Mouse (Mus musculus) liver, embryonic 12.5 days (tissue): ENCODE data around the gene Ppp1r9a. TPM values are rescaled to one million over a fixed set of nuclear protein-coding genes. Genes with fewer than 3 reads are reported as not detected.

Experiments
- ATAC-seq: fragments of 200-750 bp; cut with Nextera tagmentation; 2 replicates; pipeline ENCODE4 v1.8.0; 2017; ENCODE audit warnings: moderate number of reproducible peaks, mild to moderate bottlenecking, moderate library complexity
- H3K27ac ChIP-seq: fragments of 300-500 bp; sonication (generic); 2 replicates; pipeline ENCODE4 v1.5.1; 2016; ENCODE audit warnings: mild to moderate bottlenecking
- H3K27me3 ChIP-seq: fragments of 300-500 bp; sonication (generic); replicated peaks from 2 replicates; pipeline ENCODE4 v1.6.1; 2016; ENCODE audit warnings: mild to moderate bottlenecking, moderate library complexity
- H3K36me3 ChIP-seq: fragments of 300-500 bp; sonication (generic); 2 replicates; pipeline ENCODE4 v1.6.1; 2016; ENCODE audit warnings: mild to moderate bottlenecking, moderate library complexity
- H3K4me1 ChIP-seq: fragments of 300-500 bp; sonication (generic); 2 replicates; pipeline ENCODE4 v1.6.1; 2016
- H3K4me2 ChIP-seq: fragments of 300-500 bp; sonication (generic); 2 replicates; pipeline ENCODE4 v1.6.1; 2016; ENCODE audit warnings: mild to moderate bottlenecking, moderate library complexity
- H3K4me3 ChIP-seq: fragments of 300-500 bp; sonication (generic); 2 replicates; pipeline ENCODE4 v1.5.1; 2016; ENCODE audit warnings: mild to moderate bottlenecking, moderate library complexity
- H3K9ac ChIP-seq: fragments of 300-500 bp; sonication (generic); 2 replicates; pipeline ENCODE4 v1.6.1; 2016; ENCODE audit warnings: mild to moderate bottlenecking, moderate library complexity
- H3K9me3 ChIP-seq: fragments of 300-500 bp; sonication (generic); replicated peaks from 2 replicates; pipeline ENCODE4 v1.6.1; 2016; ENCODE audit warnings: mild to moderate bottlenecking, moderate library complexity
- WGBS: fragments of 180-500 bp; shearing (Covaris S2); methylation state at CpG from one replicate; pipeline ENCODE4 v1.1.7; 2016; ENCODE audit not compliant: insufficient replicate concordance; 5-methylcytosine and 5-hydroxymethylcytosine counted together
- polyA plus RNA-seq: library from polyadenylated mRNA; unstranded; fragments of >200 nt; fragmentation: Nextera tagmentation; extraction: Ambion mirVana; gene quantifications from 2 replicates; pipeline ENCODE4 v1.2.1, GENCODE M21; 2016

Ppp1r9a gene
- polyA plus RNA-seq, 1 experiment from 2014 or later = 7.7 TPM

GRCm38 (mm10) chr6:5193693-5194092 lies 291.0 kb downstream of the Ppp1r9a start, which contains the start of gene Pon1:
TSS of gene Pon1 (minus strand) at chr6:5193946.
- ATAC-seq = peak; percentile 23; the same call in 1 of the 2 replicates
- H3K4me1 ChIP-seq = peaks cover 6% of the 10 kb centered on the region; the same call in 1 of the 2 replicates
- 44% methylated on average over 5 of the region's 5 CpGs for WGBS
- no peaks in the 10 kb centered on the region for H3K36me3 ChIP-seq
- H3K4me2 ChIP-seq = no peak within 1 kb of the TSS
- H3K9ac ChIP-seq = no peak within 1 kb of the TSS
- no peak within 1 kb of the TSS for H3K4me3 ChIP-seq
- H3K27me3 ChIP-seq = peaks cover 5% of the 10 kb centered on the region; the same call in 1 of the 2 replicates
- no peaks in the 10 kb centered on the region for H3K9me3 ChIP-seq
- no peak within 1 kb of the TSS for H3K27ac ChIP-seq

GRCm38 (mm10) chr6:5198590-5198989 lies 295.9 kb downstream of the Ppp1r9a start:
- WGBS = 73% methylated on average over 5 of the region's 5 CpGs
- H3K36me3 ChIP-seq = no peaks in the 10 kb centered on the region
- no peak overlapping the region for H3K27ac ChIP-seq
- no peak overlapping the region for H3K4me2 ChIP-seq
- ATAC-seq = 0 out of 2 replicates have a peak, but pooled peaks have one; percentile 30
- H3K9me3 ChIP-seq = no peaks in the 10 kb centered on the region
- H3K4me3 ChIP-seq = no peak overlapping the region
- peaks cover 5% of the 10 kb centered on the region; the same call in 1 of the 2 replicates for H3K27me3 ChIP-seq
- peaks cover 5% of the 10 kb centered on the region; the same call in 1 of the 2 replicates for H3K4me1 ChIP-seq
- H3K9ac ChIP-seq = no peak overlapping the region

GRCm38 (mm10) chr6:5199376-5199905 lies 296.7 kb downstream of the Ppp1r9a start:
- H3K4me2 ChIP-seq = no peak overlapping the region
- peaks cover 5% of the 10 kb centered on the region; the same call in 1 of the 2 replicates for H3K4me1 ChIP-seq
- 73% methylated on average over 8 of the region's 8 CpGs for WGBS
- H3K27ac ChIP-seq = no peak overlapping the region
- H3K9ac ChIP-seq = no peak overlapping the region
- peak; percentile 44; the same call in 1 of the 2 replicates for ATAC-seq
- no peak overlapping the region for H3K4me3 ChIP-seq
- H3K36me3 ChIP-seq = no peaks in the 10 kb centered on the region
- no peaks in the 10 kb centered on the region for H3K9me3 ChIP-seq
- peaks cover 5% of the 10 kb centered on the region; the same call in 1 of the 2 replicates for H3K27me3 ChIP-seq

- peaks cover 5% of the 10 kb centered on the region; the same call in 1 of the 2 replicates for H3K27me3 ChIP-seq
- no peaks in the 10 kb centered on the region for H3K9me3 ChIP-seq
- no peak overlapping the region for H3K4me3 ChIP-seq
- no peak overlapping the region for H3K4me2 ChIP-seq
- H3K36me3 ChIP-seq = no peaks in the 10 kb centered on the region
- ATAC-seq = no peak
- WGBS = 60% methylated on average over 3 of the region's 3 CpGs
- no peak overlapping the region for H3K9ac ChIP-seq
- H3K27ac ChIP-seq = no peak overlapping the region
- H3K4me1 ChIP-seq = peaks cover 5% of the 10 kb centered on the region; the same call in 1 of the 2 replicates
Measured at GRCm38 (mm10) chr6:5199916-5200315, 297.2 kb downstream of the Ppp1r9a start.

- ATAC-seq = no peak
- Histone ChIP-seq H3K9me3 (no peaks in the 10 kb centered on the region), H3K27ac (no peak overlapping the region), H3K27me3 (no peaks in the 10 kb centered on the region), H3K36me3 (no peaks in the 10 kb centered on the region), H3K4me3 (no peak overlapping the region), H3K4me2 (no peak overlapping the region), H3K4me1 (no peaks in the 10 kb centered on the region), H3K9ac (no peak overlapping the region)
- 82% methylated on average over 2 of the region's 2 CpGs for WGBS
Measured at GRCm38 (mm10) chr6:5207817-5208216, 305.1 kb downstream of the Ppp1r9a start.

Other genes starting within 250 kb of the Ppp1r9a start
- 17.9 and 18.6 TPM in 2 replicates for gene Sgce, start 155.7 kb upstream of the Ppp1r9a start, polyA plus RNA-seq
- 5.2 and 5.7 TPM in 2 replicates for gene Peg10, start 155.6 kb upstream of the Ppp1r9a start, polyA plus RNA-seq